Mouse (Mus musculus) liver, postnatal 0 days (tissue): ENCODE results near the gene Zcchc17. TPM values are rescaled to one million over a fixed set of nuclear protein-coding genes. Genes with fewer than 3 reads are reported as not detected.
A peak's percentile ranks its signal among the peaks of the same experiment; 100 is the strongest.

Experiments
- ATAC-seq: fragments of 200-750 bp; cut with Nextera tagmentation; 2 replicates; pipeline ENCODE4 v1.8.0; 2017; ENCODE audit warnings: mild to moderate bottlenecking, moderate library complexity
- DNase-seq: peaks from one replicate; pipeline ENCODE4 v3.0.0-alpha.2; 2016
- H3K27ac ChIP-seq: fragments of 300-500 bp; sonication (generic); 2 replicates; pipeline ENCODE4 v1.5.1; 2014; ENCODE audit warnings: antibody characterized with exemption, moderate library complexity, mild to moderate bottlenecking, low read depth
- H3K27me3 ChIP-seq: fragments of 300-500 bp; sonication (generic); 2 replicates; pipeline ENCODE4 v1.6.1; 2014; ENCODE audit warnings: low read length, control low read depth, mixed read lengths; ENCODE audit not compliant: insufficient read depth
- H3K36me3 ChIP-seq: fragments of 300-500 bp; sonication (generic); replicated peaks from 2 replicates; pipeline ENCODE4 v1.6.1; 2014; ENCODE audit warnings: mild to moderate bottlenecking, control low read depth, low read length, moderate library complexity, mixed read lengths; ENCODE audit not compliant: insufficient read depth
- H3K4me1 ChIP-seq: fragments of 300-500 bp; sonication (generic); 2 replicates; pipeline ENCODE4 v1.6.1; 2014; ENCODE audit warnings: antibody characterized with exemption, mild to moderate bottlenecking, control low read depth; ENCODE audit not compliant: insufficient read depth
- H3K4me2 ChIP-seq: fragments of 300-500 bp; sonication (generic); 2 replicates; pipeline ENCODE4 v1.6.1; 2014; ENCODE audit warnings: low read depth, mild to moderate bottlenecking, low read length, moderate library complexity, mixed read lengths
- H3K4me3 ChIP-seq: fragments of 300-500 bp; sonication (generic); 2 replicates; pipeline ENCODE4 v1.5.1; 2014; ENCODE audit warnings: low read depth, low read length
- H3K9ac ChIP-seq: fragments of 300-500 bp; sonication (generic); replicated peaks from 2 replicates; pipeline ENCODE4 v1.6.1; 2014; ENCODE audit warnings: mild to moderate bottlenecking, moderate library complexity
- H3K9me3 ChIP-seq: fragments of 300-500 bp; sonication (generic); 2 replicates; pipeline ENCODE4 v1.6.1; 2016; ENCODE audit warnings: mild to moderate bottlenecking, control low read depth, low read length, mixed read lengths
- CTCF ChIP-seq: sonication (generic); IDR thresholded peaks from 2 replicates; pipeline ENCODE4 v1.5.1; 2016; ENCODE audit warnings: antibody characterized with exemption, low read depth
- EP300 ChIP-seq: IDR thresholded peaks from 2 replicates; pipeline ENCODE4 v1.6.1; 2016; ENCODE audit warnings: antibody characterized with exemption, low read depth, mild to moderate bottlenecking
- WGBS: fragments of 180-500 bp; shearing (Covaris S2); extraction: QIAGEN DNeasy Blood & Tissue Kit; methylation state at CpG from one replicate; pipeline ENCODE4 v1.1.7; 2014; ENCODE audit not compliant: insufficient replicate concordance; 5-methylcytosine and 5-hydroxymethylcytosine counted together
- polyA plus RNA-seq: library from polyadenylated mRNA; unstranded; fragments of >200 nt; fragmentation: Nextera tagmentation; extraction: Ambion mirVana; gene quantifications from 2 replicates; pipeline ENCODE4 v1.2.1, GENCODE M21; 2015

Gene Zcchc17
- polyA plus RNA-seq: 26.3 and 27.5 TPM in 2 replicates

DNA sequence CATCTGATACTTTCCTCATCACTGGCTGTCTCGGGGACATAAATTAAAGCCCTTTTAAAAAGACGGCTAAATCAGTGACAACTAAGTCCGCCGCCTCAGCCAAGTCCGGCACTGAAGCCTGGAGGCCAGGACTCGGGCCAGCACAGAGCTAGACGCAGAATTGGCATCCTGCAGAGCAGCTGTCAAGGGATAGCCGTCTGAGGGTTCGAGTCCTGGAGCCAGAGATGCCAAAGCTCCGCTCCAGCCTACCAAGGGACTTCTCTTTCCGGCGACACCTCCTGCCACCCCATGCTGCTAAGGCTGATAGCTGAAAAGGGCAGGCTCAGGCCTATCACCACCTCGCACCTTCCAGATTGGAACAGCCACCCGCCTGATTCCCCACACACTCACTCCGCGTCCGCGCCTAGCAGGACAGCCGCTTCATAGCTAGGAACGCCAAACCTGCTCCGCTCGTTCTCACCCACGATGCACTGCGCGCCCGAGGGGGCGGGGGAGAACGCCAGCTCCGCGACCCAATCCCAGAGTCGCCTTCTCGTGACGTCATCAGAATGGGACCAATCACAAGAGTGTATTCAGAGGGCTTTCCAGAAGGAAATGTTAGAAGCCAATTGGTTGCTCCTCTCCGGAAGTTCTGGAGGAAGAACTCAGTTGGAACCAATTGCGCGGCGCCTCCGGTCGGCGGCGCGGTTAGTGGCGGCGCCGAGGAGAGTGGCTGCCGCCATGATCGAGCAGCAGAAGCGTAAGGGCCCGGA lies at the start of gene Zcchc17, which contains the start of gene Snrnp40:
Gene Zcchc17 (minus strand): TSS at position 458 of the 752 bp plus-strand sequence.
Gene Snrnp40 (plus strand): TSS at position 647 of the 752 bp plus-strand sequence.
- under 1% methylated on average over 49 of the region's 49 CpGs for WGBS
- Histone ChIP-seq H3K27ac (peak within 1 kb of the TSS; percentile 94), H3K9ac (peak within 1 kb of the TSS; percentile 91)

DNA sequence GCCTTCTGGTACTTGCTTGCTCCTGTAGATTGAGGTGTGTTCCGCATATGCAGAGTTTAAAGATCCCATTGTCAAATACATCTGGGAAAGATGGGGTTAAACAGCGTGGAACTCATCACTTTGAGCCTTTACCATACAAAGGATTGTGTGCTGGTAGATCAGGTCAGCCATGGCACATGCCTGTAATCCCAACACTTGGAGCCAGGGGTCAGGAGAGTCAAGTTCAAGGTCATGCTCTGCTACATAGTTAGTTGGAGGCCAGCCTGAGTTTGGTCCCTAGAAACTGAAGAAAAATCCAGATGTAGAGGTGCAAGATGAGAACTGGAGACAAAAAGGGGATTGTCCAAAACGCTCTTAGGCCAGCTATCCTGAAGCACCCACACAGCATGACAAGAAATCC lies 31.5 kb upstream of the Zcchc17 start:
- no peak overlapping the region for H3K4me3 ChIP-seq
- 81% methylated on average over 3 of the region's 3 CpGs for WGBS

More for the DNA sequence above, at the start of gene Zcchc17, which contains the start of gene Snrnp40:
- Histone ChIP-seq H3K4me1 (peaks cover 22% of the 10 kb centered on the region), H3K27me3 (no peaks in the 10 kb centered on the region), H3K4me3 (peak within 1 kb of the TSS; percentile 89), H3K9me3 (no peaks in the 10 kb centered on the region), H3K36me3 (peaks cover 20% of the 10 kb centered on the region), H3K4me2 (peak within 1 kb of the TSS; percentile 98)
- peak; percentile 98 for DNase-seq
- ATAC-seq: peak; percentile 99
- TF ChIP-seq CTCF (no peak; the same call in 1 of the 2 replicates), EP300 (0 out of 2 replicates have a peak, but pooled peaks have one; percentile 54)

DNA sequence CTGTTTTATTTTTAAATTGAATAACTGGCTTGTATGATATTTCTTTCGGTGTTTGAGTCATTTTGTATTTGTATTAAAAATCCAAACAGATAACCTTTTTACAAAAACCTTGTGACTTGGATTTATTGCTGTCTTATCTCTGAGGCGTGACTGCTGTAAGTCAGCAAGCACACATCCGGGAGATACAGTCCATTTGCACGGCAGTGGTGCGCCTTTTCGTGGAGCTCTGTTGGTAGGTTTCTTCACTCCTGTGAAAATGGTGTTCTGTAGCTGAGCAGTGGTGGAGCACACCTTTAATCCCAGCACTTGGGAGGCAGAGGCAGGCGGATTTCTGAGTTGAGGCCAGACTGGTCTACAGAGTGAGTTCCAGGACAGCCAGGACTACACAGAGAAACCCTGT lies 30.2 kb upstream of the Zcchc17 start:
- Histone ChIP-seq H3K9me3 (no peaks in the 10 kb centered on the region), H3K27me3 (no peaks in the 10 kb centered on the region), H3K36me3 (peaks cover 39% of the 10 kb centered on the region), H3K4me1 (no peaks in the 10 kb centered on the region), H3K9ac (no peak overlapping the region), H3K4me2 (no peak overlapping the region), H3K4me3 (no peak overlapping the region), H3K27ac (no peak overlapping the region)
- ATAC-seq (no peak), DNase-seq (no peak)
- TF ChIP-seq CTCF (no peak), EP300 (no peak)
- WGBS: 76% methylated on average over 7 of the region's 7 CpGs

More for the DNA sequence above, 31.5 kb upstream of the Zcchc17 start:
- peak; percentile 19 for DNase-seq
- H3K9ac ChIP-seq: no peak overlapping the region
- H3K4me1 ChIP-seq: no peaks in the 10 kb centered on the region
- no peaks in the 10 kb centered on the region for H3K27me3 ChIP-seq
- H3K4me2 ChIP-seq: no peak overlapping the region
- peak; percentile 49 for TF ChIP-seq CTCF
- no peak for TF ChIP-seq EP300
- H3K9me3 ChIP-seq: no peaks in the 10 kb centered on the region
- H3K27ac ChIP-seq: no peak overlapping the region
- ATAC-seq: no peak
- H3K36me3 ChIP-seq: peaks cover 29% of the 10 kb centered on the region

DNA sequence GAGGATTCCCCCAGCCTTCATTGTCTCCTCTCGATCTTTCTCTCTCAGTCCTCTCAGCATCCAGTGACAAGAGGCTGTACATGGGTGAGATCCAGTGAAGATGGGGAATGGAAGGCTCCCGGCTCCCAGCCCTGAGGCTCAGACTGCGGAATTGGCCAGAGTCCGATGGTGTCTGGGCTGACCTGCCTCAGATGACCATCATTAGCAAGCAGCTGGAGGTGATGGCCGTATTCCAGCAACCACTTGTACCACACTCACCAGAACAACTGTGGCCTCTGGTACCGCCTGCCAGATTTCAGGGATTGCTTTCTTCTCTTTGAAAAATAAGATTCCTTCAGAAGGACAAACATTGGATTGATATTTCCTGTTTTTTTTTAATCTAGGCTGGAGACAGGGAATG lies 29.8 kb upstream of the Zcchc17 start:
- DNase-seq: no peak
- WGBS: 93% methylated on average over 6 of the region's 6 CpGs

DNA sequence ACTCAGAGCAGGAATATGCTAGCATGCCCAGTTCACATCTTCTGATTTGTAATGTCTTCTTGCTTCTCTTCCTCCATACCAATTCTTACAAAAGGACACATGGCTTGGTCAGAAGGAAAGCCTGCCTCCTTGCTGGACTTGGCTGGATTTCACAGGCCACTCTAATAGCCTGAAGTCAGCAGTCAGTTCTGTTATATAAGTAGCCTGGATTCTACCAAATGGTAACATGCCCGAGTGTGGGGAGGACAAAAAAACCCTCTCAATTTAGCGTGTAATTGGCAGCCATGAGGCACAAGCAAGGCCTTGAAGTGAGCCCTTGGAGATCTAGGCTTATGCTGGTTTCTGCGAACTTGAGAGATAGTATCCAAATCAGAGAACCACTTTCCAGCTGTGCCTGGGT lies 27.5 kb upstream of the Zcchc17 start:
- ATAC-seq (no peak), DNase-seq (no peak)
- TF ChIP-seq CTCF (no peak), EP300 (no peak)
- Histone ChIP-seq H3K27ac (no peak overlapping the region), H3K27me3 (no peaks in the 10 kb centered on the region), H3K36me3 (peaks cover 65% of the 10 kb centered on the region), H3K4me3 (no peak overlapping the region), H3K4me2 (no peak overlapping the region), H3K9me3 (no peaks in the 10 kb centered on the region), H3K4me1 (no peaks in the 10 kb centered on the region), H3K9ac (no peak overlapping the region)
- 77% methylated on average over 3 of the region's 3 CpGs for WGBS

More for the DNA sequence above, 29.8 kb upstream of the Zcchc17 start:
- H3K4me2 ChIP-seq: no peak overlapping the region
- H3K9ac ChIP-seq: no peak overlapping the region
- no peak overlapping the region for H3K27ac ChIP-seq
- H3K4me1 ChIP-seq: no peaks in the 10 kb centered on the region
- peaks cover 43% of the 10 kb centered on the region for H3K36me3 ChIP-seq
- H3K9me3 ChIP-seq: no peaks in the 10 kb centered on the region
- ATAC-seq: no peak
- H3K4me3 ChIP-seq: no peak overlapping the region
- no peak for TF ChIP-seq EP300
- no peak for TF ChIP-seq CTCF
- H3K27me3 ChIP-seq: no peaks in the 10 kb centered on the region

DNA sequence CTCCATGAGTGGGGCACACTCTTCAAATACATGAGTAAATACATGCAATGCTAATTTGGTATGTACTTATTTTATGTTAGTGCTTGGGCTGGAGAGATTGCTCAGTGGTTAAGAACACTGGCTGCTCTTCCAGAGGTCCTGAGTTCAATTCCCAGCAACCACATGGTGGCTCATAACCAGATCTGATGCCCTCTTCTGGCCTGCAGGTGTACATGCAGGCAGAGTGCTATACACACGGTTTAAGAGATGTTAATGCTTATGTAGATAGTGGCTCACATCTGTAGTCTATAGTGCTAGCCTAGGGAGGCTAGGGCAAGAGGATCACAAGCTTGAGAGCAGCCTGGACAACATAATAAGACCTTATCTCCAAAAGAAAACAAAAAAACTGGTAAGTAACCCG lies 20.7 kb upstream of the Zcchc17 start:
- Histone ChIP-seq H3K9me3 (no peaks in the 10 kb centered on the region), H3K4me1 (no peaks in the 10 kb centered on the region), H3K27ac (no peak overlapping the region), H3K27me3 (no peaks in the 10 kb centered on the region), H3K4me2 (no peak overlapping the region), H3K36me3 (peaks cover 75% of the 10 kb centered on the region), H3K4me3 (no peak overlapping the region), H3K9ac (no peak overlapping the region)
- TF ChIP-seq EP300: no peak
- TF ChIP-seq CTCF: peak; percentile 50
- WGBS: 75% methylated on average over 2 of the region's 2 CpGs
- DNase-seq (no peak), ATAC-seq (no peak)
